Mouse (Mus musculus) midbrain, embryonic 12.5 days (tissue): ENCODE results near the gene Adgrf5. TPM values are rescaled to one million over a fixed set of nuclear protein-coding genes. Genes with fewer than 3 reads are reported as not detected.

Experiments
- ATAC-seq: fragments of 200-750 bp; cut with Nextera tagmentation; 2 replicates; pipeline ENCODE4 v1.8.0; 2017; ENCODE audit warnings: low read depth, moderate TSS enrichment, moderate library complexity; ENCODE audit not compliant: low FRiP score
- H3K27ac ChIP-seq: fragments of 300-500 bp; sonication (generic); replicated peaks from 2 replicates; pipeline ENCODE4 v1.5.1; 2016; ENCODE audit warnings: mild to moderate bottlenecking
- H3K27me3 ChIP-seq: fragments of 300-500 bp; sonication (generic); 2 replicates; pipeline ENCODE4 v1.6.1; 2016; ENCODE audit warnings: mild to moderate bottlenecking
- H3K36me3 ChIP-seq: fragments of 300-500 bp; sonication (generic); 2 replicates; pipeline ENCODE4 v1.6.1; 2016
- H3K4me1 ChIP-seq: fragments of 300-500 bp; sonication (generic); 2 replicates; pipeline ENCODE4 v1.6.1; 2016
- H3K4me2 ChIP-seq: fragments of 300-500 bp; sonication (generic); replicated peaks from 2 replicates; pipeline ENCODE4 v1.6.1; 2016; ENCODE audit warnings: mild to moderate bottlenecking, moderate library complexity
- H3K4me3 ChIP-seq: fragments of 300-500 bp; sonication (generic); 2 replicates; pipeline ENCODE4 v1.5.1; 2016; ENCODE audit warnings: mild to moderate bottlenecking
- H3K9ac ChIP-seq: fragments of 300-500 bp; sonication (generic); replicated peaks from 2 replicates; pipeline ENCODE4 v1.6.1; 2016; ENCODE audit warnings: mild to moderate bottlenecking, moderate library complexity
- H3K9me3 ChIP-seq: fragments of 300-500 bp; sonication (generic); 2 replicates; pipeline ENCODE4 v1.6.1; 2016; ENCODE audit warnings: mild to moderate bottlenecking
- WGBS: fragments of 180-500 bp; shearing (Covaris S2); methylation state at CpG from one replicate; pipeline ENCODE4 v1.1.7; 2016; 5-methylcytosine and 5-hydroxymethylcytosine counted together
- polyA plus RNA-seq: library from polyadenylated mRNA; unstranded; fragments of >200 nt; fragmentation: Nextera tagmentation; extraction: Ambion mirVana; gene quantifications from 2 replicates; pipeline ENCODE4 v1.2.1, GENCODE M21; 2016

Adgrf5 gene
- polyA plus RNA-seq, 1 experiment from 2014 or later = 10.6 TPM

GRCm38 (mm10) chr17:43357902-43358539 is 2.2 kb upstream of the Adgrf5 start:
- peaks cover 12% of the 10 kb centered on the region for H3K4me1 ChIP-seq
- H3K36me3 ChIP-seq = no peaks in the 10 kb centered on the region
- no peaks in the 10 kb centered on the region for H3K9me3 ChIP-seq
- no peak overlapping the region for H3K9ac ChIP-seq
- H3K27me3 ChIP-seq = no peaks in the 10 kb centered on the region
- no peak overlapping the region for H3K4me3 ChIP-seq
- peak overlapping the region; percentile 9; the same call in 1 of the 2 replicates for H3K4me2 ChIP-seq
- ATAC-seq = no peak
- no peak overlapping the region for H3K27ac ChIP-seq
- WGBS = 7% methylated on average over 9 of the region's 9 CpGs

GRCm38 (mm10) chr17:43361021-43361420 is 770 bp downstream of the Adgrf5 start:
- ATAC-seq = no peak
- Histone ChIP-seq H3K36me3 (no peaks in the 10 kb centered on the region), H3K4me3 (no peak overlapping the region), H3K27ac (no peak overlapping the region), H3K9me3 (no peaks in the 10 kb centered on the region), H3K27me3 (no peaks in the 10 kb centered on the region), H3K9ac (no peak overlapping the region), H3K4me1 (peaks cover 12% of the 10 kb centered on the region), H3K4me2 (no peak overlapping the region)
- WGBS = 87% methylated on average over 11 of the region's 11 CpGs

GRCm38 (mm10) chr17:43362362-43362761 is 2.1 kb downstream of the Adgrf5 start:
- 57% methylated on average over 11 of the region's 11 CpGs for WGBS
- H3K4me2 ChIP-seq = no peak overlapping the region
- ATAC-seq = no peak

GRCm38 (mm10) chr17:43362881-43363280 is 2.6 kb downstream of the Adgrf5 start:
- no peaks in the 10 kb centered on the region for H3K27me3 ChIP-seq
- WGBS = 65% methylated on average over 6 of the region's 6 CpGs
- peaks cover 10% of the 10 kb centered on the region for H3K4me1 ChIP-seq
- no peak overlapping the region for H3K27ac ChIP-seq
- H3K9ac ChIP-seq = no peak overlapping the region
- H3K4me2 ChIP-seq = no peak overlapping the region
- no peaks in the 10 kb centered on the region for H3K9me3 ChIP-seq
- no peak for ATAC-seq
- H3K36me3 ChIP-seq = no peaks in the 10 kb centered on the region
- H3K4me3 ChIP-seq = no peak overlapping the region

More at GRCm38 (mm10) chr17:43362362-43362761, 2.1 kb downstream of the Adgrf5 start:
- H3K36me3 ChIP-seq = no peaks in the 10 kb centered on the region
- H3K9me3 ChIP-seq = no peaks in the 10 kb centered on the region
- H3K27ac ChIP-seq = no peak overlapping the region
- H3K4me3 ChIP-seq = no peak overlapping the region
- H3K27me3 ChIP-seq = no peaks in the 10 kb centered on the region
- H3K9ac ChIP-seq = no peak overlapping the region
- peaks cover 12% of the 10 kb centered on the region for H3K4me1 ChIP-seq

GRCm38 (mm10) chr17:43363921-43364320 is 3.7 kb downstream of the Adgrf5 start:
- Histone ChIP-seq H3K4me2 (no peak overlapping the region), H3K9ac (no peak overlapping the region), H3K4me3 (no peak overlapping the region), H3K27ac (no peak overlapping the region), H3K4me1 (0 out of 2 replicates have a peak, but pooled peaks cover 4% of the 10 kb centered on the region), H3K36me3 (no peaks in the 10 kb centered on the region), H3K27me3 (no peaks in the 10 kb centered on the region), H3K9me3 (no peaks in the 10 kb centered on the region)
- ATAC-seq = no peak
- 80% methylated on average over 6 of the region's 6 CpGs for WGBS

GRCm38 (mm10) chr17:43365297-43365696 is 5.0 kb downstream of the Adgrf5 start:
- Histone ChIP-seq H3K4me3 (no peak overlapping the region), H3K27me3 (no peaks in the 10 kb centered on the region), H3K4me2 (no peak overlapping the region), H3K27ac (no peak overlapping the region), H3K36me3 (no peaks in the 10 kb centered on the region), H3K4me1 (0 out of 2 replicates have a peak, but pooled peaks cover 4% of the 10 kb centered on the region), H3K9ac (no peak overlapping the region), H3K9me3 (no peaks in the 10 kb centered on the region)
- ATAC-seq = no peak
- 83% methylated on average over 6 of the region's 6 CpGs for WGBS

GRCm38 (mm10) chr17:43366486-43366885 is 6.2 kb downstream of the Adgrf5 start:
- Histone ChIP-seq H3K9me3 (no peaks in the 10 kb centered on the region), H3K4me1 (0 out of 2 replicates have a peak, but pooled peaks cover 4% of the 10 kb centered on the region), H3K9ac (no peak overlapping the region), H3K4me3 (no peak overlapping the region), H3K27ac (no peak overlapping the region), H3K27me3 (no peaks in the 10 kb centered on the region), H3K36me3 (no peaks in the 10 kb centered on the region), H3K4me2 (no peak overlapping the region)
- ATAC-seq = no peak
- WGBS = 70% methylated on average over 9 of the region's 9 CpGs

GRCm38 (mm10) chr17:43368171-43368576 is 7.9 kb downstream of the Adgrf5 start:
- H3K9ac ChIP-seq = no peak overlapping the region
- no peaks in the 10 kb centered on the region for H3K27me3 ChIP-seq
- WGBS = 69% methylated on average over 5 of the region's 5 CpGs
- no peaks in the 10 kb centered on the region for H3K9me3 ChIP-seq
- H3K4me2 ChIP-seq = no peak overlapping the region
- no peak overlapping the region for H3K27ac ChIP-seq
- no peak for ATAC-seq
- no peak overlapping the region for H3K4me3 ChIP-seq
- H3K36me3 ChIP-seq = no peaks in the 10 kb centered on the region
- H3K4me1 ChIP-seq = no peaks in the 10 kb centered on the region

GRCm38 (mm10) chr17:43372604-43373003 is 12.4 kb downstream of the Adgrf5 start:
- H3K9ac ChIP-seq = no peak overlapping the region
- no peaks in the 10 kb centered on the region for H3K9me3 ChIP-seq
- ATAC-seq = no peak
- H3K27me3 ChIP-seq = no peaks in the 10 kb centered on the region
- H3K36me3 ChIP-seq = no peaks in the 10 kb centered on the region
- H3K4me3 ChIP-seq = no peak overlapping the region
- no peak overlapping the region for H3K4me2 ChIP-seq
- H3K4me1 ChIP-seq = no peaks in the 10 kb centered on the region; the same call in 1 of the 2 replicates
- H3K27ac ChIP-seq = no peak overlapping the region
- 81% methylated on average over 4 of the region's 4 CpGs for WGBS

- H3K9ac ChIP-seq = no peak overlapping the region
- H3K4me2 ChIP-seq = no peak overlapping the region
- no peaks in the 10 kb centered on the region for H3K36me3 ChIP-seq
- H3K9me3 ChIP-seq = no peaks in the 10 kb centered on the region
- ATAC-seq = no peak
- H3K4me3 ChIP-seq = no peak overlapping the region
- no peaks in the 10 kb centered on the region; the same call in 1 of the 2 replicates for H3K4me1 ChIP-seq
- WGBS = 64% methylated on average over 4 of the region's 4 CpGs
- H3K27me3 ChIP-seq = no peaks in the 10 kb centered on the region
- no peak overlapping the region for H3K27ac ChIP-seq
Observed at GRCm38 (mm10) chr17:43374020-43374419, 13.8 kb downstream of the Adgrf5 start.

- Histone ChIP-seq H3K36me3 (no peaks in the 10 kb centered on the region), H3K4me3 (no peak overlapping the region), H3K4me2 (no peak overlapping the region), H3K27ac (no peak overlapping the region), H3K27me3 (no peaks in the 10 kb centered on the region), H3K4me1 (no peaks in the 10 kb centered on the region; the same call in 1 of the 2 replicates), H3K9me3 (no peaks in the 10 kb centered on the region), H3K9ac (no peak overlapping the region)
- ATAC-seq = no peak
- WGBS = 61% methylated on average over 5 of the region's 5 CpGs
Observed at GRCm38 (mm10) chr17:43376527-43376926, 16.3 kb downstream of the Adgrf5 start.

- no peaks in the 10 kb centered on the region; the same call in 1 of the 2 replicates for H3K4me1 ChIP-seq
- no peak overlapping the region for H3K27ac ChIP-seq
- no peak overlapping the region for H3K9ac ChIP-seq
- 93% methylated on average over 5 of the region's 5 CpGs for WGBS
- H3K36me3 ChIP-seq = no peaks in the 10 kb centered on the region
- no peak overlapping the region for H3K4me3 ChIP-seq
- no peaks in the 10 kb centered on the region for H3K27me3 ChIP-seq
- no peaks in the 10 kb centered on the region for H3K9me3 ChIP-seq
- no peak overlapping the region for H3K4me2 ChIP-seq
- ATAC-seq = no peak
Observed at GRCm38 (mm10) chr17:43378703-43379102, 18.5 kb downstream of the Adgrf5 start.

GRCm38 (mm10) chr17:43386331-43386730 is 26.1 kb downstream of the Adgrf5 start:
- H3K9ac ChIP-seq = no peak overlapping the region
- H3K4me2 ChIP-seq = no peak overlapping the region
- H3K36me3 ChIP-seq = no peaks in the 10 kb centered on the region
- no peak for ATAC-seq
- no peaks in the 10 kb centered on the region for H3K4me1 ChIP-seq
- 91% methylated on average over 5 of the region's 5 CpGs for WGBS
- no peaks in the 10 kb centered on the region for H3K27me3 ChIP-seq
- H3K9me3 ChIP-seq = no peaks in the 10 kb centered on the region
- no peak overlapping the region for H3K4me3 ChIP-seq
- no peak overlapping the region for H3K27ac ChIP-seq
